Mouse (Mus musculus) bone marrow macrophage, adult 2 months (primary cell): ENCODE measurements around the gene Card19. TPM values are rescaled to one million over a fixed set of nuclear protein-coding genes. Genes with fewer than 3 reads are reported as not detected.
A peak's percentile ranks its signal among the peaks of the same experiment; 100 is the strongest.

Experiments
- H3K27ac ChIP-seq: 2 replicates; pipeline ENCODE4 v1.5.1; 2012; ENCODE audit warnings: low read depth, low read length; ENCODE audit not compliant: insufficient read depth
- H3K4me1 ChIP-seq: 2 replicates; pipeline ENCODE4 v1.6.1; 2012; ENCODE audit warnings: low read length; ENCODE audit not compliant: control insufficient read depth, insufficient read depth
- H3K4me3 ChIP-seq: 2 replicates; pipeline ENCODE4 v1.5.1; 2012; ENCODE audit warnings: mild to moderate bottlenecking, low read length, moderate library complexity; ENCODE audit not compliant: insufficient read depth
- CTCF ChIP-seq: IDR thresholded peaks from 2 replicates; pipeline ENCODE4 v1.5.1; 2012; ENCODE audit warnings: low read depth, mild to moderate bottlenecking, low read length, moderate library complexity
- POLR2A ChIP-seq: IDR thresholded peaks from 2 replicates; pipeline ENCODE4 v1.6.1; 2012; ENCODE audit warnings: mild to moderate bottlenecking, low read depth, low read length, borderline replicate concordance
- polyA plus RNA-seq: library from polyadenylated mRNA; stranded (reverse); fragments of >200 nt; gene quantifications from 2 replicates; pipeline ENCODE4 v1.2.4, GENCODE M21; 2012; ENCODE audit not compliant: missing spikeins, insufficient read depth, insufficient read length

The Card19 gene
- polyA plus RNA-seq, 1 experiment = 261 TPM

- TF ChIP-seq POLR2A = peak; percentile 18; the same call in 1 of the 2 replicates
- no peak for TF ChIP-seq CTCF
- peaks cover 73% of the 10 kb centered on the region for H3K4me1 ChIP-seq
- peak overlapping the region; percentile 94 for H3K4me3 ChIP-seq
- H3K27ac ChIP-seq = peak overlapping the region; percentile 56
Measured at GRCm38 (mm10) chr13:49247740-49248466, 32.1 kb upstream of the Card19 start.

- Histone ChIP-seq H3K27ac (peak overlapping the region; percentile 56), H3K4me3 (peak overlapping the region; percentile 94), H3K4me1 (peaks cover 70% of the 10 kb centered on the region)
- no peak for TF ChIP-seq CTCF
- no peak for TF ChIP-seq POLR2A
Measured at GRCm38 (mm10) chr13:49247232-49247739, 31.4 kb upstream of the Card19 start.

- Histone ChIP-seq H3K4me3 (peak overlapping the region; percentile 94), H3K27ac (no peak overlapping the region), H3K4me1 (peaks cover 71% of the 10 kb centered on the region)
Measured at GRCm38 (mm10) chr13:49246626-49247025, 30.8 kb upstream of the Card19 start.

GRCm38 (mm10) chr13:49246011-49246410 lies 30.2 kb upstream of the Card19 start:
- TF ChIP-seq POLR2A (no peak), CTCF (no peak)
- Histone ChIP-seq H3K4me1 (peaks cover 71% of the 10 kb centered on the region), H3K4me3 (peak overlapping the region; percentile 31), H3K27ac (no peak overlapping the region)

More at GRCm38 (mm10) chr13:49246626-49247025, 30.8 kb upstream of the Card19 start:
- TF ChIP-seq POLR2A (no peak), CTCF (no peak)

- Histone ChIP-seq H3K4me3 (no peak overlapping the region), H3K27ac (peak overlapping the region; percentile 89; the same call in 1 of the 2 replicates), H3K4me1 (peaks cover 69% of the 10 kb centered on the region)
- TF ChIP-seq POLR2A = no peak
- TF ChIP-seq CTCF = no peak
Measured at GRCm38 (mm10) chr13:49245251-49245650, 29.4 kb upstream of the Card19 start.

GRCm38 (mm10) chr13:49243492-49243891 lies 27.7 kb upstream of the Card19 start:
- Histone ChIP-seq H3K4me3 (no peak overlapping the region), H3K27ac (peak overlapping the region; percentile 89), H3K4me1 (peaks cover 59% of the 10 kb centered on the region)
- no peak for TF ChIP-seq POLR2A
- no peak for TF ChIP-seq CTCF

GRCm38 (mm10) chr13:49242321-49243065 lies 26.7 kb upstream of the Card19 start:
- Histone ChIP-seq H3K4me1 (peaks cover 55% of the 10 kb centered on the region), H3K4me3 (peak overlapping the region; percentile 45), H3K27ac (peak overlapping the region; percentile 89)
- no peak for TF ChIP-seq POLR2A
- no peak for TF ChIP-seq CTCF

- no peak for TF ChIP-seq POLR2A
- TF ChIP-seq CTCF = no peak
- no peak overlapping the region for H3K4me3 ChIP-seq
- no peak overlapping the region for H3K27ac ChIP-seq
- H3K4me1 ChIP-seq = peaks cover 30% of the 10 kb centered on the region
Measured at GRCm38 (mm10) chr13:49238737-49239136, 22.9 kb upstream of the Card19 start.

- Histone ChIP-seq H3K4me3 (no peak overlapping the region), H3K27ac (no peak overlapping the region), H3K4me1 (peaks cover 25% of the 10 kb centered on the region)
- TF ChIP-seq CTCF = no peak
- no peak for TF ChIP-seq POLR2A
Measured at GRCm38 (mm10) chr13:49237617-49238016, 21.8 kb upstream of the Card19 start.

GRCm38 (mm10) chr13:49234711-49235110 lies 18.9 kb upstream of the Card19 start:
- no peak overlapping the region for H3K27ac ChIP-seq
- H3K4me1 ChIP-seq = peaks cover 1% of the 10 kb centered on the region

More at GRCm38 (mm10) chr13:49234711-49235110, 18.9 kb upstream of the Card19 start:
- no peak overlapping the region for H3K4me3 ChIP-seq
- TF ChIP-seq CTCF = peak; percentile 13; the same call in 1 of the 2 replicates
- no peak for TF ChIP-seq POLR2A
